18 mouse cellular contexts compared by ENCODE assay signal in the genomic region with DNA sequence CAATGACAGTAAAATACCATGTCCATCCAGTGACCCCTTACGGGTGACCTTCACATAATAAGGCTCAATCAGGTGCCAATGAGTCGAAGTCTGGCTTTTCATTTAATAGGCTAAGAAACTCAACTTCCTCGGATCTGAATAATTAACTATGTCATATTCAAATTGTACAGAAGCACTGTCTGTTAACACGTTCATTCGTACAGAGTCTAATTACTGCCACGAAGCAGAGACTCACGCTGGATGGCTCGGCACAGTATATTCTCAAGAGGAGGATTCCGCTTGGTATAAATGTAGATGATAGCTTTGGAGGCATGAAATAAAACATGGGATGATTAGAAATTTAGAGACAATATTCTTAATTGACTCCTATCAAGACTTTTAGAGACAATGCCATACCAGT. TPM values are rescaled to one million over a fixed set of nuclear protein-coding genes. Genes with fewer than 3 reads are reported as not detected.
DNase-seq lines count a peak whose midpoint lies in the region; ATAC-seq and TF ChIP-seq lines count a peak whose summit lies in the region.
"Had no signal": no experiment of that assay in that cellular context is flagged by ENCODE, and none has a peak within 500 bp of the region (broad histone marks: within the 10 kb centered on the region; RNA-seq: fewer than 3 reads in every experiment).

No protein-coding gene starts in this region.

- H3K9me3 ChIP-seq in MEL (replicated peaks; ENCODE audit: insufficient read depth, low read length): no peaks in the 10 kb centered on the region
- no peaks in the 10 kb centered on the region for H3K9me3 ChIP-seq in forebrain, embryonic 14.5 days (replicated peaks; ENCODE audit: control insufficient read depth, low read length)
- H3K9me3 ChIP-seq in hindbrain, embryonic 10.5 days: no peaks in the 10 kb centered on the region
- H3K9me3 ChIP-seq: embryonic facial prominence, embryonic 10.5 days; heart, embryonic 12.5 days had no signal

- TF ChIP-seq CTCF in MEL (IDR thresholded peaks at IDR 0.05 in 2 of 3, conservative IDR thresholded peaks at IDR 0.05 in 1 of 3; ENCODE audit: control insufficient read depth in 1 of 3, insufficient read depth in 1 of 3, low read depth in 2 of 3, low read length in 3 of 3, poor library complexity in 1 of 3, severe bottlenecking in 1 of 3): no peak

- TF ChIP-seq RAD21 in MEL (IDR thresholded peaks at IDR 0.05; ENCODE audit: low read depth, low read length): no peak

- TF ChIP-seq POLR2A in MEL (IDR thresholded peaks at IDR 0.05; ENCODE audit: control insufficient read depth in 1 of 2, insufficient read depth in 1 of 2, low read depth in 1 of 2, low read length in 2 of 2, poor library complexity in 1 of 2): no peak

- H3K4me3 ChIP-seq in MEL (ENCODE audit: control insufficient read depth in 1 of 2, insufficient read depth in 1 of 2, low read depth in 2 of 2, low read length in 2 of 2): no peak overlapping the region
- H3K4me3 ChIP-seq in forebrain, embryonic 14.5 days (ENCODE audit: low read depth, low read length): no peak overlapping the region
- no peak overlapping the region for H3K4me3 ChIP-seq in hindbrain, embryonic 10.5 days
- H3K4me3 ChIP-seq: embryonic facial prominence, embryonic 10.5 days; heart, embryonic 12.5 days had no signal

- H3K36me3 ChIP-seq in MEL (ENCODE audit: control insufficient read depth in 1 of 2, insufficient read depth in 2 of 2, low read length in 2 of 2): no peaks in the 10 kb centered on the region
- no peaks in the 10 kb centered on the region for H3K36me3 ChIP-seq in forebrain, embryonic 14.5 days (ENCODE audit: control insufficient read depth, insufficient read depth, low read length)
- no peaks in the 10 kb centered on the region for H3K36me3 ChIP-seq in hindbrain, embryonic 10.5 days
- H3K36me3 ChIP-seq: embryonic facial prominence, embryonic 10.5 days; heart, embryonic 12.5 days had no signal

- H3K4me2 ChIP-seq in forebrain, embryonic 14.5 days (ENCODE audit: low read length): no peak overlapping the region
- H3K4me2 ChIP-seq: heart, embryonic 12.5 days had no signal

- WGBS in forebrain, embryonic 14.5 days: 53% methylated on average over 9 of the region's 9 CpGs
- 62% methylated on average over 9 of the region's 9 CpGs for WGBS in hindbrain, embryonic 10.5 days

- no peaks in the 10 kb centered on the region for H3K4me1 ChIP-seq in MEL (ENCODE audit: control insufficient read depth in 1 of 2, insufficient read depth in 2 of 2, low read length in 2 of 2)
- H3K4me1 ChIP-seq in forebrain, embryonic 14.5 days (ENCODE audit: control insufficient read depth, insufficient read depth, low read length): no peaks in the 10 kb centered on the region
- H3K4me1 ChIP-seq in hindbrain, embryonic 10.5 days (replicated peaks): 0 out of 2 replicates have a peak, but pooled peaks cover 3% of the 10 kb centered on the region
- H3K4me1 ChIP-seq: heart, embryonic 12.5 days had no signal

- no peak for TF ChIP-seq EP300 in MEL (IDR thresholded peaks at IDR 0.05; ENCODE audit: low read depth in 1 of 2, low read length in 2 of 2)

- ATAC-seq in forebrain, embryonic 14.5 days: no peak
- ATAC-seq: hindbrain, embryonic 16.5 days; inflammation-experienced regulatory T-cells, adult 6 months; intestine, postnatal 0 days had no signal

- H3K27me3 ChIP-seq in MEL (ENCODE audit: control insufficient read depth in 1 of 2, insufficient read depth in 2 of 2, low read length in 2 of 2): no peaks in the 10 kb centered on the region
- H3K27me3 ChIP-seq in forebrain, embryonic 14.5 days (replicated peaks; ENCODE audit: control insufficient read depth, insufficient read depth, low read length): no peaks in the 10 kb centered on the region
- H3K27me3 ChIP-seq in hindbrain, embryonic 10.5 days (ENCODE audit: insufficient read depth, poor library complexity, severe bottlenecking): no peaks in the 10 kb centered on the region

- H3K27ac ChIP-seq in MEL (ENCODE audit: control insufficient read depth, low read depth, low read length): no peak overlapping the region
- H3K27ac ChIP-seq in forebrain, embryonic 14.5 days (ENCODE audit: low read depth, low read length): no peak overlapping the region
- no peak overlapping the region for H3K27ac ChIP-seq in hindbrain, embryonic 10.5 days
- H3K27ac ChIP-seq: embryonic facial prominence, embryonic 10.5 days had no signal

- peak; percentile 4 for DNase-seq in MEL (ENCODE audit: low read depth, low spot score)
- peak; percentile 26 for DNase-seq in Muller cell, postnatal 12 days (ENCODE audit: inconsistent ontology term)
- peak; percentile 24 for DNase-seq in forebrain, embryonic 14.5 days (ENCODE audit: low spot score)
- peak; percentile 37 for DNase-seq in retina, embryonic 14.5 days (ENCODE audit: low spot score)
- no peak for DNase-seq in adrenal gland, postnatal 4 days (ENCODE audit: low spot score in 2 of 2)
- DNase-seq in hindbrain, embryonic 10.5 days (ENCODE audit: low spot score): no peak
- no peak for DNase-seq in right cerebral cortex, postnatal 14 days
- DNase-seq: adrenal gland, postnatal 10 days; cerebellum, adult 18-20 months; cerebellum, adult 9-11 months; cerebellum, postnatal 36 days; gastrocnemius, postnatal 14 days had no signal

- no peaks in the 10 kb centered on the region for H3K79me2 ChIP-seq in MEL (ENCODE audit: control insufficient read depth, insufficient read depth, low read length, poor library complexity)

- H3K9ac ChIP-seq in MEL (ENCODE audit: control insufficient read depth, low read depth, low read length, poor library complexity, severe bottlenecking): no peak overlapping the region
- no peak overlapping the region for H3K9ac ChIP-seq in forebrain, embryonic 14.5 days (ENCODE audit: low read length)
- H3K9ac ChIP-seq: heart, embryonic 12.5 days had no signal

TF ChIP-seq in MEL, 35 proteins besides CTCF, POLR2A, EP300 and RAD21:
- TF ChIP-seq MYB (IDR thresholded peaks at IDR 0.05; ENCODE audit: low read depth, low read length): no peak
- TF ChIP-seq ZNF384 (IDR thresholded peaks at IDR 0.05; ENCODE audit: low read depth, low read length): no peak
- no peak for TF ChIP-seq MAZ (IDR thresholded peaks at IDR 0.05; ENCODE audit: low read depth, low read length)
- TF ChIP-seq ZC3H11A (IDR thresholded peaks at IDR 0.05; ENCODE audit: low read depth, low read length): no peak
- no peak for TF ChIP-seq E2F4 (IDR thresholded peaks at IDR 0.05; ENCODE audit: borderline replicate concordance, low read depth, low read length)
- no peak for TF ChIP-seq TAL1 (IDR thresholded peaks at IDR 0.05; ENCODE audit: low read length)
- TF ChIP-seq MXI1 (IDR thresholded peaks at IDR 0.05; ENCODE audit: low read depth, low read length): no peak

RNA-seq across cellular contexts. Expression of a gene that starts 11.0 kb away (rescaled TPM):
- not detected in 2 replicates for total RNA-seq in MEL (2012; rRNA removed)
- polyA plus RNA-seq in MEL (2012; ENCODE audit: insufficient read depth in 1 of 2, insufficient read length in 2 of 2, low read depth in 1 of 2, low replicate concordance in 2 of 2, missing spikeins in 1 of 2): not detected
- polyA plus RNA-seq in forebrain, embryonic 14.5 days (2014; fragmentation: Nextera tagmentation; extraction: Ambion mirVana): 12.5 and 13.2 TPM in 2 replicates
- total RNA-seq in adrenal gland, postnatal 4 days (2021): 100 to 1,000 TPM in 1 of 2 experiments, 10 to 100 TPM in 1; 99.1 to 103 TPM
- 20.7 and 25.0 TPM in 2 replicates for polyA plus RNA-seq in hindbrain, embryonic 10.5 days (2016; fragmentation: Nextera tagmentation; extraction: Ambion mirVana)
- total RNA-seq: ES-E14 had no signal

Comparison
In these comparisons a context has a peak if more than half of its experiments do, and no peak if none do; other contexts are left out.
1. DNase-seq: peak in MEL (single experiment), Muller cell, postnatal 12 days (single experiment), forebrain, embryonic 14.5 days (single experiment) and retina, embryonic 14.5 days (single experiment); none in adrenal gland, postnatal 4 days (0 of 2), hindbrain, embryonic 10.5 days (single experiment) and right cerebral cortex, postnatal 14 days (single experiment).
2. RNA of a gene that starts 11.0 kb away (polyA plus RNA-seq): 20.7 to 25.0 TPM in hindbrain, embryonic 10.5 days and 12.5 to 13.2 TPM in forebrain, embryonic 14.5 days; not detected in MEL; every median in the first group is over 10 times any median in the second.